Mouse (Mus musculus) kidney, embryonic 15.5 days (tissue): Measurements from ENCODE around the gene Iqcf6. TPM values are rescaled to one million over a fixed set of nuclear protein-coding genes. Genes with fewer than 3 reads are reported as not detected.
"Not testable (repeated sequence)": the region's sequence is repeated elsewhere in the genome, so short reads cannot be mapped to it uniquely, and the experiment has no call there.

Experiments
- ATAC-seq: fragments of 200-750 bp; cut with Nextera tagmentation; replicated peaks from 2 replicates; pipeline ENCODE4 v1.8.0; 2017; ENCODE audit warnings: moderate TSS enrichment; ENCODE audit not compliant: low FRiP score
- H3K27ac ChIP-seq: fragments of 300-500 bp; sonication (generic); 2 replicates; pipeline ENCODE4 v1.5.1; 2015; ENCODE audit warnings: mild to moderate bottlenecking, inconsistent platforms
- H3K27me3 ChIP-seq: fragments of 300-500 bp; sonication (generic); 2 replicates; pipeline ENCODE4 v1.6.1; 2015; ENCODE audit warnings: inconsistent platforms
- H3K36me3 ChIP-seq: fragments of 300-500 bp; sonication (generic); 2 replicates; pipeline ENCODE4 v1.6.1; 2015; ENCODE audit warnings: inconsistent platforms
- H3K4me1 ChIP-seq: fragments of 300-500 bp; sonication (generic); 2 replicates; pipeline ENCODE4 v1.6.1; 2015; ENCODE audit warnings: inconsistent platforms
- H3K4me2 ChIP-seq: fragments of 300-500 bp; sonication (generic); 2 replicates; pipeline ENCODE4 v1.6.1; 2015; ENCODE audit warnings: moderate library complexity, mild to moderate bottlenecking, inconsistent platforms
- H3K4me3 ChIP-seq: fragments of 300-500 bp; sonication (generic); replicated peaks from 2 replicates; pipeline ENCODE4 v1.5.1; 2015; ENCODE audit warnings: mild to moderate bottlenecking, inconsistent platforms
- H3K9ac ChIP-seq: fragments of 300-500 bp; sonication (generic); 2 replicates; pipeline ENCODE4 v1.6.1; 2015; ENCODE audit warnings: mild to moderate bottlenecking, inconsistent platforms
- H3K9me3 ChIP-seq: fragments of 300-500 bp; sonication (generic); replicated peaks from 2 replicates; pipeline ENCODE4 v1.6.1; 2016; ENCODE audit warnings: inconsistent platforms
- WGBS: fragments of 180-500 bp; shearing (Covaris S2); methylation state at CpG from one replicate; pipeline ENCODE4 v1.1.7; 2015; ENCODE audit warnings: mixed read lengths; 5-methylcytosine and 5-hydroxymethylcytosine counted together
- polyA plus RNA-seq: library from polyadenylated mRNA; unstranded; fragments of >200 nt; fragmentation: Nextera tagmentation; extraction: Ambion mirVana; gene quantifications from 2 replicates; pipeline ENCODE4 v1.2.1, GENCODE M21; 2015

Gene Iqcf6
- not detected in 2 replicates for polyA plus RNA-seq

DNA sequence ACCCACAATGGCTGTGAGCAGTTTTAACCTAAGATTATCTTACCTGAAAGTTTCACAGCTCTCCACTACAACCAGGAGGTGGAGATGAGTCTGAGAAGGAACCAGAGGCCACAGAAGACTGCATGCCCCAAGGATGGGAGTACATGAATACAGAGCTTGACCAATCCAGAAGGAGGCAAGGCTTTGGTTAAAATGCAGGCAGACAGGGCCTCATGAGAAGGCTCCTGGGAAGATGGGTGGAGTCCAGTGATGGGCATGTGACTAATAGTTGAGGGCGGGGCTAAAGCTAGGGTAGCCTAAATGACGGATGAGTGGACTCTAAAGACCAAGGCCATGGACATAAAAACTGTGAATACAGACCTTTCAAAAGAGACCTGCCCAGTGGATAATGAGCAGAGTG lies at the start of gene Iqcf6:
Iqcf6 (plus strand) TSS at position 301 of the 400 bp plus-strand sequence.
- no peak within 1 kb of the TSS for H3K4me3 ChIP-seq
- H3K9me3 ChIP-seq = no peaks in the 10 kb centered on the region
- H3K4me2 ChIP-seq = no peak within 1 kb of the TSS
- H3K27me3 ChIP-seq = no peaks in the 10 kb centered on the region
- 84% methylated on average over 2 of the region's 2 CpGs for WGBS
- no peaks in the 10 kb centered on the region for H3K36me3 ChIP-seq
- H3K27ac ChIP-seq = no peak within 1 kb of the TSS
- no peak within 1 kb of the TSS for H3K9ac ChIP-seq
- H3K4me1 ChIP-seq = 0 out of 2 replicates have a peak, but pooled peaks cover 3% of the 10 kb centered on the region
- ATAC-seq = no peak

DNA sequence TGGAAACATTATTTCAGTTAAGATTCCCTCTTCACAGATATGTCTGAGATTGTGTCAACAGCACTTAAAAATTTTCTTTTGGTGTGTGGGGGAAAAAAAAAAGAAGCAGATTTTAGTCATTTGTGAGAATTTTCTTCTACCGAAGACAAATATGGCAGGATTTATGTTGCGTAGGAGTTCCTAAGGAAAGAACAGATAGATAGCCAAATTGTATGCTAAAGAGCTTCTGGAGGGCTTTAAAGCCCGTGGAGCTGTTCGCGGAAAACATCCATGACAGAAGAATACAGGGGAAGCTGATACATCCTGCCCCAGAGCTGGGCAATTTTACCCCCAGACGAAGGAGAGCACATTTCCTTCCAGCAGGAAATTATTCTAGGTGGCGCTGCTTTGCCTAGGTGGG lies 46.4 kb upstream of the Iqcf6 start:
- H3K4me3 ChIP-seq = no peak overlapping the region
- no peak overlapping the region for H3K27ac ChIP-seq
- no peaks in the 10 kb centered on the region for H3K36me3 ChIP-seq
- no peak overlapping the region for H3K9ac ChIP-seq
- WGBS = 86% methylated on average over 7 of the region's 7 CpGs
- H3K9me3 ChIP-seq = no peaks in the 10 kb centered on the region
- no peaks in the 10 kb centered on the region for H3K4me1 ChIP-seq
- no peak overlapping the region for H3K4me2 ChIP-seq
- H3K27me3 ChIP-seq = no peaks in the 10 kb centered on the region
- ATAC-seq = no peak

DNA sequence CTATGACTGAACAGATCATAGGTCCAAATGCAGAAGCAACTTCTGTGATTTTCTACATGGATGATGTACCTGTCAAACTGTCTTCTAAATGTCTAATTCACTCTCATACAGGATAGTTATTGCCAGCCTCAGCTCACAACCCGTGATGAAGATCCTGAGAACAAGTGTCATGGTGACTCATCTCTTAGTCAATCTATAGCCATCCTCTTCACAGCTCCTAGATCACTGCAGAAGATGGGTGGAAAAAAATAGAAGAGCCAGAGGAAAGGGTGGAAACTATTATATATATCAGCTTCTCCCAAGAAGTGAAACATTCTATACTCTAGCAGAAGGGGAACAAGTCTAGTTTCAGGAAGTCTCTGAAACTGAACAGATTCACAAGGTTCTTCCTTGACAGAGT lies 43.8 kb upstream of the Iqcf6 start:
- H3K4me2 ChIP-seq = no peak overlapping the region
- H3K4me1 ChIP-seq = no peaks in the 10 kb centered on the region
- H3K36me3 ChIP-seq = no peaks in the 10 kb centered on the region
- H3K27ac ChIP-seq = no peak overlapping the region
- H3K4me3 ChIP-seq = no peak overlapping the region
- no peak overlapping the region for H3K9ac ChIP-seq
- no peaks in the 10 kb centered on the region for H3K27me3 ChIP-seq
- WGBS = 83% methylated on average over 1 of the region's 1 CpGs
- ATAC-seq = no peak
- no peaks in the 10 kb centered on the region for H3K9me3 ChIP-seq

DNA sequence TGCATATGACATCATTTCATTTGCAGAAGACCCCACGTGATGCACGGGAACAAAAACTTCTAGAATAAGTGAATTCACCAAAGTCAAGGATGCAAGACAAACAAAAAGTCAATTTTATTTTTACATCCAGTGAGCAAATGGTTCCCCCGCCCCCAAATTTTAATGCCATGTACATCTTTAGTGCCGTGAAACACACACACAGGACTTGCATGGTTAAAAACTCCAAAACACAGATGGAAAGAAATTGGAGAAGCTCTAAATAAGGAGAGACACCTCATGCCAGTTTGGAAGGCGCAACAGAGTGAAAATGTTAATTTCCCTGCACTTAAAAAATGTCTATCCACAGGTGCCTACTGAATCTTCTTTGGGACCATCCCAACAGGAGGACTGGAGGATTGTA lies 34.2 kb upstream of the Iqcf6 start:
- no peak overlapping the region for H3K4me2 ChIP-seq
- no peaks in the 10 kb centered on the region for H3K4me1 ChIP-seq
- no peak overlapping the region for H3K4me3 ChIP-seq
- 88% methylated on average over 5 of the region's 5 CpGs for WGBS
- no peaks in the 10 kb centered on the region for H3K36me3 ChIP-seq
- ATAC-seq = no peak
- H3K9ac ChIP-seq = no peak overlapping the region
- H3K27ac ChIP-seq = no peak overlapping the region
- no peaks in the 10 kb centered on the region for H3K27me3 ChIP-seq
- H3K9me3 ChIP-seq = no peaks in the 10 kb centered on the region

DNA sequence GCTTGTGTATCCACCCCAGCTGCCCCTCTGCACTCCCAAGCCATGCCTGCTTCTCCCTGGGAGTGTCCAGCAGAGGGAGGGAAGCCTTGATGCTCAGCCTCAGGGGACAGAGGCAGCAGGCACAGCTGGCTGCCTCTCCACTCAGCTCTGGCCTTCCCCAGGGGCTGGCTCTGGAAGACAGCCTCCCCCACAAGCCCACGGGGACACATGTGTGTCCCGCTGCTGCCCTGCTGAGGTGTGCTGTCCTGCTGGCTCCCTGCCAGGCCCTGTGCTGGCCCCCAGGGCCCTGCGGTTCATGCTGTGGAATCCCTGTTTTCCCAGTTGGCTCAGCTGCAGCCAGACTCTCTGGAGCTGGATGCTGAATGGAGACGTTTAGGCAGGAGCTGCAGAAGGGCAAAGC lies 31.0 kb upstream of the Iqcf6 start:
- not testable (repeated sequence) for H3K9me3 ChIP-seq, H3K4me2 ChIP-seq, H3K27ac ChIP-seq, H3K4me3 ChIP-seq, H3K9ac ChIP-seq, H3K4me1 ChIP-seq, H3K27me3 ChIP-seq, H3K36me3 ChIP-seq
- WGBS = 16% methylated on average over 4 of the region's 4 CpGs
- peak; percentile 62; the same call in 1 of the 2 replicates for ATAC-seq

DNA sequence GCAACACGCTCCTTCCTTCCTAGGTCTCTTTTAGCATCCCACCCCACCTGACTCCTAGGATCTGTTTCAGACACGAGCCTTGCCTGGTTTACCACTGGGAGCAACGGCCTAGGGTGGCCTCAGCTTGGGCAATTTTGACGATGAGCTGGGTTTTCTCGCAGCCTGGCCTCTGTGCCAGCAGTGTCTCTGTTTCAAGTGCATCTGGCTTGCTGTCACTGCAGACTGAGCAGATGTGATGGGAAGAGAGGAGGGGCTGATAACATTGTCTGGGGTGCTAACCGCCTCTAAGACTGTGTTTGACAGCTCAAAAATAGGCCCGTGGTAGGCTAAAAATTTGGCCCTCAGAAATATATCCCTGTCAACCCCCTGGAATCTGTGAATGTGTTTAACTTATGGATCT lies 30.5 kb upstream of the Iqcf6 start:
- no peak for ATAC-seq
- Histone ChIP-seq H3K27me3 (no peaks in the 10 kb centered on the region), H3K36me3 (no peaks in the 10 kb centered on the region), H3K4me1 (no peaks in the 10 kb centered on the region), H3K9me3 (no peaks in the 10 kb centered on the region), H3K27ac (no peak overlapping the region), H3K4me2 (no peak overlapping the region), H3K4me3 (no peak overlapping the region), H3K9ac (no peak overlapping the region)
- WGBS = 75% methylated on average over 7 of the region's 7 CpGs

DNA sequence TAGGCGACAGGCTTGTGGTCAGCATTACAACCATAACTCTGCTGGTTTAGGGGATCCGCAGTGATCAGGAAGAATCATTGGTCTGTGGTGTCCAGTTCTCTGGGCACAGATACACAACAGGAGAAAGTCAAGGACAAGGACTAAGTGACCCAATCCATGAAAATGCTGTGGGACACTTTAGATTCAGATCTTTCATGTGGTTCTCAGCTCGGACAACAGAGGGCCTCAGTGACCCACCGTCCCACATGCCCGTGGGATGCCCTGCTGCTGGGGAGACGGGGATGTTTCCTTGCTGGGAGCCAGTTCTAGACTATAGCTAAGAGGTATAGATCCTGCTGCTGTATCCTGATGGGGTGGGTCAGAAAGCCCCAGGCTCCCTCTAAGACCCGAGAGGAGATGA lies 27.9 kb upstream of the Iqcf6 start:
- 42% methylated on average over 7 of the region's 7 CpGs for WGBS
- Histone ChIP-seq H3K4me3 (no peak overlapping the region), H3K36me3 (no peaks in the 10 kb centered on the region), H3K27me3 (no peaks in the 10 kb centered on the region), H3K27ac (no peak overlapping the region), H3K9me3 (no peaks in the 10 kb centered on the region), H3K4me1 (no peaks in the 10 kb centered on the region), H3K4me2 (no peak overlapping the region), H3K9ac (no peak overlapping the region)
- no peak for ATAC-seq

DNA sequence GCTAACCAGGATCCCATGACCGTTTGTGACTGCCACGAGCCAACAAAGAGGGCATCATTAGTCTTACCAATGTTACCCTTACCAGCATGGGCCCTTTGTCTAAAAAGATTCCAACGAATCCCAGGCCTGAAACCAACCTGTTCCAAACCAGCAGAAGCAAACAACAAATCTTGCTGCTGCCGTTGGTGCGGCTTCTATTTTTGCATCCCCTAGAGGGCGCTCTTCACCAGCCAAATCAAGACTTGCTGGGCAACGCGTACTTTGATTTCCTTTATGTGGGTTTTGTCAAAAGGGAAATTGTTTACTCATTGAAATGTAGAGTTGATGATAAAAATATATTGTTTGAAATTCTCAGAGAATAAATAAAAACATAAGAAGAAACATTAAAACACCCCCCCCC lies 25.8 kb upstream of the Iqcf6 start:
- H3K27ac ChIP-seq = no peak overlapping the region
- no peaks in the 10 kb centered on the region for H3K9me3 ChIP-seq
- H3K4me3 ChIP-seq = no peak overlapping the region
- no peaks in the 10 kb centered on the region for H3K36me3 ChIP-seq
- no peak for ATAC-seq
- no peak overlapping the region for H3K9ac ChIP-seq
- H3K27me3 ChIP-seq = no peaks in the 10 kb centered on the region
- H3K4me1 ChIP-seq = no peaks in the 10 kb centered on the region
- H3K4me2 ChIP-seq = no peak overlapping the region
- WGBS = 31% methylated on average over 8 of the region's 8 CpGs

DNA sequence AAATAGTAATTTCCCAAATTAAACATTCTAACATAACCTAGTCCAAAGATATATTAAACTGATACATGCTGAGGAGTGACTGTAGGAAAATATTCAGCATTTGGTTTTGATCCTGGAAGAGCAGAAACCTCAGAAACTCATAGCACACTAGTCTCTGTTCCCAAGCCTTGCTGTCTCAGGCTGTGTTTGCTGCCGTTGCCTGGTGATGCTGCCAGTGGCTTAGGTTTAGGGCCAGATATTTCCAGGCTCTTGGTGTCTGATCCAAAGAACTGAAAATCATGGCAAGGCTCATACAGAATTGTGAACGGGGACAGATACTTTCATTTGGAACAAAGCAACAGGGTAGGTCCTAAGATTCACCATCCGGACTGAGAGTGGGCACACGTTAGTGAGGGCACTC lies 15.7 kb upstream of the Iqcf6 start:
- Histone ChIP-seq H3K9me3 (no peaks in the 10 kb centered on the region), H3K36me3 (no peaks in the 10 kb centered on the region), H3K4me3 (no peak overlapping the region), H3K27me3 (no peaks in the 10 kb centered on the region), H3K4me1 (no peaks in the 10 kb centered on the region), H3K4me2 (no peak overlapping the region), H3K9ac (no peak overlapping the region), H3K27ac (no peak overlapping the region)
- no peak for ATAC-seq
- 82% methylated on average over 4 of the region's 4 CpGs for WGBS

DNA sequence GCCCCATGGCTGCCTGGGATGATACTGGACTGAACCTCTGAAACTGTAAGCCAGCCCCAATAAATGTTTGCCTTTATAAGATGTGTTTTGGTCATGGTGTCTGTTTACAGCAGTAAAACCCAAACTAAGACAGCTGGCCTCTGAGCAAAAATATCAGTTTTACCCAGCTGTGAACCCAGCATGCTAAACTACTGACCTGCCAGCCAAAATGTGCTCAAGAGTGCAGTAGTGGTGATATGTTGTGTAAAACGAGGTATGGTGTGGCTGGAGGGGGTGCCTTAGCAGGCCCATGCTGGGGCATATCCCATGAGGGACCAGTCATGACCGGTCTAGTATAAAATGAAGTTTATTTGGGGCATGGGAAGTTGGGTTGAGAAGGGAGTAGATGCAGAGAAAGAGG lies 12.4 kb upstream of the Iqcf6 start:
- no peak for ATAC-seq
- H3K27ac ChIP-seq = no peak overlapping the region
- H3K9ac ChIP-seq = no peak overlapping the region
- H3K4me1 ChIP-seq = no peaks in the 10 kb centered on the region
- no peaks in the 10 kb centered on the region for H3K27me3 ChIP-seq
- H3K36me3 ChIP-seq = no peaks in the 10 kb centered on the region
- 63% methylated on average over 2 of the region's 2 CpGs for WGBS
- no peaks in the 10 kb centered on the region for H3K9me3 ChIP-seq
- no peak overlapping the region for H3K4me3 ChIP-seq
- H3K4me2 ChIP-seq = no peak overlapping the region

DNA sequence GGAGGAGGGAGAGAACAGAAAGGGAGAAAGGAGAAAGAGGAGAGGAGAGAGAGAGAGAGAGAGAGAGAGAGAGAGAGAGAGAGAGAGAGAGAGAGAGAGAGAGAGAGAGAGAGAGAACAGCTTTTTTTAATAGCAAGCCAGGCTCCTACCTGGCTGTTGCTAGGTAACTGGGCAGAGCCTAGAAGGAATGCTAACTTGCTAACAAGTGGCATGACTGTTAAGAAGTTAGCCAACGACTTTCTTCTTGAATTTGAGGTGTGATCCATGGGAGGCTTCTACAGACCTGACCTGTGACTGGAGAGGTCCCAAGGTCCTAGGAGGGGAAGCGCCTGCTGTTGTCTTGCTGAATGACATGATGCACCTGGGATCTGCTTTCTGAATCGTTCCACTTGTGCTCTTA lies 11.8 kb upstream of the Iqcf6 start:
- Histone ChIP-seq H3K9me3 (no peaks in the 10 kb centered on the region), H3K9ac (no peak overlapping the region), H3K4me3 (no peak overlapping the region), H3K27me3 (no peaks in the 10 kb centered on the region), H3K27ac (no peak overlapping the region), H3K4me1 (no peaks in the 10 kb centered on the region), H3K36me3 (no peaks in the 10 kb centered on the region), H3K4me2 (no peak overlapping the region)
- WGBS = 26% methylated on average over 3 of the region's 3 CpGs
- ATAC-seq = no peak

DNA sequence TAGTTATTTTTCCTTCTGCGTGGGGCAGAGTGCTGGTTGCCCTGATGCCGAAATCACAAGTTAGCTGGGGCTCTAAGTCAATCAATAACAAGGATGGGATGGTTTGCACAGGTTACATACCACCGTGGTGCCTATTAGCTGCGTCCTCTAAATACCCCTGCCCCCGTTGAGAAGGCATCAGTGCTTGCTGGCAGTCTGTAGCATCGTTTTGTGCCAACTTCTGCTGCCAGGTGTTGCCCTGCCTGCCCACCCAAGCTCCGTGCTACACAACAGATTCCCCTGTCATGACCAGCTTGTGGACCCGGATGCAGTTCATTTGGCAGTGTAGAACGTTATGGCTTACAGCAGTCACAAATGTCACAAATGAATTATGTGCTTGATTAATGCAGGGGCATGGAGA lies 10.1 kb upstream of the Iqcf6 start:
- H3K36me3 ChIP-seq = no peaks in the 10 kb centered on the region
- no peak for ATAC-seq
- H3K27me3 ChIP-seq = no peaks in the 10 kb centered on the region
- WGBS = 80% methylated on average over 9 of the region's 9 CpGs
- no peak overlapping the region for H3K4me2 ChIP-seq
- H3K27ac ChIP-seq = no peak overlapping the region
- no peaks in the 10 kb centered on the region for H3K9me3 ChIP-seq
- no peaks in the 10 kb centered on the region for H3K4me1 ChIP-seq
- H3K9ac ChIP-seq = no peak overlapping the region
- no peak overlapping the region for H3K4me3 ChIP-seq

DNA sequence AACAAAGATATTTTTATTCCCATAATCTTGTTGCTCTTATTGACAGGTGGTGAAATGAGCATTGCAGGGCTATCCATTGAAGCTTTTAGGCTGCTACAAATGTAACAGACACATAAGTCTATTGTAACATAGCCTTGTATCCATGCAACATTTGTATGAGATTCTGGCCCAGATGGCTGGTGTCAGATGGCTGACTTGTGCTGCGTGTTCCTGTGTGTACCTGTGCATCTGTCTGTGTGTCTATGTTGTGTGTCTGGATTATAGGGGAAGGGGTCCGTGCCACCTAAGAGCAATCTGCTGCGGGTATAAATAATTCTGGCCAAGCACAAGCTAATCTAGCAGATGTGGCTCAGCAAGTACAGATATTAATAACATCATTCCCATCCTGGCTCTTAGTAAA lies 8.9 kb upstream of the Iqcf6 start:
- WGBS = 93% methylated on average over 3 of the region's 3 CpGs

More for the DNA sequence above, 8.9 kb upstream of the Iqcf6 start:
- no peaks in the 10 kb centered on the region for H3K27me3 ChIP-seq
- H3K36me3 ChIP-seq = no peaks in the 10 kb centered on the region
- no peak overlapping the region for H3K27ac ChIP-seq
- no peak overlapping the region for H3K4me3 ChIP-seq
- no peaks in the 10 kb centered on the region for H3K4me1 ChIP-seq
- no peaks in the 10 kb centered on the region for H3K9me3 ChIP-seq
- no peak for ATAC-seq
- no peak overlapping the region for H3K9ac ChIP-seq
- no peak overlapping the region for H3K4me2 ChIP-seq
